Mouse (Mus musculus) c-Kit-negative CD71-positive TER-119-positive erythroid progenitor cells, embryonic 14.5 days (primary cell): ENCODE measurements around the gene Gm17555.
"Not testable (repeated sequence)": the region's sequence is repeated elsewhere in the genome, so short reads cannot be mapped to it uniquely, and the experiment has no call there.

Experiments used
- DNase-seq: peaks from one replicate; pipeline ENCODE4 v3.0.0-alpha.2; 2013; ENCODE audit warnings: low read depth, low spot score

Gm17555 gene

GRCm38 (mm10) chr2:126214800-126215199 lies at the start of gene Gm17555:
TSS of gene Gm17555 (plus strand) at chr2:126215100.
- not testable (repeated sequence) for DNase-seq

- peak; percentile 58 for DNase-seq
Observed at GRCm38 (mm10) chr2:126165277-126166018, 49.5 kb upstream of the Gm17555 start.

DNA sequence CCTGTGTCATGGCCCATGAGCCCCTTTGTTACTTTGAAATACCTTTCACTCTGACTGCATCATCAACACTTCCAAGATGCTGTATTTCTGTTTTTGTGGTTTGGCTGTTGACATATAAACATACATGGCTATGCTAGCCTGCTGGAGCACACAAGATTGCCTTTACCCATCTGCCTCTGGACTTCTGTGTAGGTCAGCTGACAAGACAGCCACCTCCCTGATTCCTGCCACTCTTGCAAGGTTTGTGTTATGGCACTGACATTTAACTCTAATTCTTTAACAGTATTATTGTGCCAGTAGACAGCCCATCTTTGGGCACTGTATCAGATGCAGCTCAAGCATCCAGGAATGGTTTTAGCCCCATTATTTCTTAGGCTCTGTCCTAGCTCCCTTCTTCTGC lies 48.6 kb upstream of the Gm17555 start:
- peak; percentile 26 for DNase-seq

- DNase-seq = no peak
Observed at GRCm38 (mm10) chr2:126166848-126167617, 47.9 kb upstream of the Gm17555 start.

- no peak for DNase-seq
Observed at GRCm38 (mm10) chr2:126171427-126171826, 43.5 kb upstream of the Gm17555 start.

- no peak for DNase-seq
Observed at GRCm38 (mm10) chr2:126191306-126191705, 23.6 kb upstream of the Gm17555 start.

DNA sequence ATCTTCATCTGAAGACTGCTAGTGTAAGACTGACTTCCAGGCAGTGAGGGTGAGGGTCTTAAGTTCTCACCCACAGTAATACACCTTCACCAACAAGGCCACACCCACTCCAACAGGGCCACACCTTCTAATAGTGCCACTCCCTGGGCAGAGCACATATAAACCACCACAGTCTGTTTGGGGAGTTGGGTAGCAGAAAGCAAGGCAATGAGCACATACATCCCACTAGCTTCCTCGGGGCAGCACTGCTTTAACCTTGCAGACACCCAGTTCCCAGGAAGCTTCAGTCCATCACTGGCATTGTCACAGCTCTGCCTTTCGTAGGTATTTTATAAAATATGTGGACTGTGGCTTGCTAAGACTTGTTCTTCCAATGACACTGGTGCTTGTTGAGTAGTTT lies 22.8 kb upstream of the Gm17555 start:
- no peak for DNase-seq

DNA sequence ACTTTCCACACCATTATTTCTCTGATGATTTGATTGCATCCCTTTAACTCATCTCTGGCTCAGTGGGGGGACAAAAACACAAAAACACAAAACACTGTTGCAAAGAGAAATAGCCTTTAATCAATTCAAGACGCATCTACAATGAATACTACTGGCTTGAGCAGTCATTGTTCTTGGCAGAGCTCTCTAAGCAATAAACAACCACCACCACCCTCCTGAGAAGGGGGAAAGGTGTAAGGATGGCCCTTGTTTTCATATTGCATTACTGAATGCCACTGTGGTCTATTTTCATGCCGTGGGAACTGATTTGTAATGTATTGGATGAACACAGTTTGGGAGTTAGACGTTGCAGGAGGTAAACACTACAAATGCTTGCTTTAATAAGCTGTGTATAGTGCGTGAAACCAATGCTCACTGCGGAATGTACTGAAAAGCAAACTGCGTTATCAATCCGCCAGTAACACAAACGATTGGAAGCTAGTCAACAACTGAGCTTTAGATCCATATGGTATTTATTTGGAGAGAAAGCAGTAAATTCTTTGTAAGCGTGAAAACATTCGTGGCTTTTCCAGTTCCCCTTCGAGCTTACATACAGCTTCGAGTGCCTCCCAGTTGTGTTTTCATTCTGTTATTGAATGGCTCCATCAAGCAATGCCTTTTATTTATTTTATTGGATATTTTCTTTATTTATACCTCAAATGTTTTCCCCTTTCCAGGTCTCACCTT lies 19.1 kb upstream of the Gm17555 start:
- DNase-seq = no peak

DNA sequence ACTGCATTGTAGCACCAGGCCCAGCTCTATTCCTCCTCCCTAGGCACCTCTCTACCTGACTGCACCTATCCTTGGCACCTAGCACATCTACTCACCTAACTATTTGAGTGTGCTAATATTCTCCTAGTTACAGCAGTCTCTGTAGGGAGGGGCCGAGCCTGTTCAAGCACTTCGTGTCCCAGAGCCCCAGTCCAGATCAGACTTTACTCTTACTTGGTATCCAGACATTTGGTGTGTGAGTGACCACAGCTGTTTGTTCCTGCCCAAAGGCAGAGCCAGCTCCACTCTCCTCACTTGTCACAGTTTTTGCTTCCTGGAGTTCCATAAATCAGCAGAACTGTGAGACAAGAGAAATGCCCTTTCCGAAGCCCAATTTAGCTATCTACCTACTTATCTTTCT lies 15.9 kb upstream of the Gm17555 start:
- DNase-seq = no peak

GRCm38 (mm10) chr2:126211011-126211680 lies 3.8 kb upstream of the Gm17555 start:
- DNase-seq = no peak

GRCm38 (mm10) chr2:126227581-126227980 lies 12.7 kb downstream of the Gm17555 start:
- no peak for DNase-seq

- DNase-seq = no peak
Observed at GRCm38 (mm10) chr2:126231731-126232130, 16.8 kb downstream of the Gm17555 start.

DNA sequence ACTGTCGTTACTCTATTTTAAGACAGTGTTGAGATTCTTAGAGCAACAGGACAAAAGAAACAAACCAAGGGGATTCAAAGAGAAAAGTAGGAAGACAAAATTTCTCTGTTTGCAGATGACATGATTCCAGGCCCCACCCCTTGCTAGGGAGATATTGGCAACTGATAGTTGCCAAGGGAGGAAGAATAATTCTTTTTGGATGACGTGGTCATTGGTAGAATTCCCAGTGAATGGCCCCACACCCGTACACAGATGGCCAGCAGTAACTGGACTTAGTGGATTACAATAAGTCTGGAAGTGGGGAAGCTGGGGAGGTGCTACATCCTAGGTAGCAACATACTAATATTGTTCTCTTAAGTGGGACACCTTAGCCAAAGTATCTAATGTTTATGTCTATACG lies 22.0 kb downstream of the Gm17555 start:
- DNase-seq = no peak

DNA sequence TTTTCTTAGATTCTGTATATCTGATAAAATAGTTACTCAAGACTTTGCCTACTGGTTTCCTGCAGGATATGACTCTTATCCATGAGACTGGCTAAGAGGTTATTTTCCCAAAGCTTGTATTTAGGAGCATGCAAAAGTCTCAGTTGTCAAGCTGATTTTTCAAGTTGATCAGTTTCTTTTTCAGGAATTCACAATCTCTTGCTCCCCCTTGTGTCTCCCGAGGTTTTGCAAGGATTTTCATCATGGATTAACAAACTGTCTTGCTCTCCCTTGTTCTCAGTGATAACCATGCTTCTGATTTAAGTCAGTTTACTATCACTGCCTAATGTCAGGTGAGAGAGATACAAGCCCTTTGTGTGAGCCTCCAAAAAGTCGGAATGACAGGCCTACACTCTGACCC lies 30.5 kb downstream of the Gm17555 start:
- no peak for DNase-seq

DNA sequence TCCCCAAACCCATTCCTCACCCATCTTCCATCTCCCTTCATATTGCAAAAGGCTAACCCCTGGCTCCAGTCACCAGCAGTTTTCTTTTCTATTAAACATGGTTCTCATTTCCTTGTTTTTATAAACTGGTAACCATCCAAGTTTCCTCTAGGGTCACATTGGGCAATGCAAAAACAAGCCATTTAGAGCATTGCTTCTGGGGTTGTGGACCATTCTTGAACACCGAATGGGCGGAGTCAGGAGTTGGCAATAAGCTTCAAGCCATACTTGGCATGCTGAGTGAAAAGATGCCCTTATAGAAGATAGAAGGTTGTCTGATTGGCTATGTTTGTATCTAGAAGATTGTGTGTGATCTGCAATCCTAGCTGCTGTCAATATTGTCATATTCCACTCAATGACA lies 33.6 kb downstream of the Gm17555 start:
- DNase-seq = no peak

- DNase-seq = no peak
Observed at GRCm38 (mm10) chr2:126252211-126252610, 37.3 kb downstream of the Gm17555 start.
